Mouse (Mus musculus): ENCODE data around the gene Itgb4.

- TF ChIP-seq CTCF (IDR thresholded peaks at IDR 0.05; ENCODE audit: control insufficient read depth, insufficient read depth, insufficient read length) (no peak), USF1 (IDR thresholded peaks at IDR 0.05; ENCODE audit: low read depth) (no peak), MAX (IDR thresholded peaks at IDR 0.05) (no peak), CEBPB (IDR thresholded peaks at IDR 0.05; ENCODE audit: low read depth) (no peak), MYOG (IDR thresholded peaks at IDR 0.05; ENCODE audit: control insufficient read depth, extremely low read depth, insufficient read length) (no peak)
Measured at GRCm38 (mm10) chr11:116005701-116006419, 31.4 kb downstream of the Itgb4 start.
